Mouse (Mus musculus) ovary, adult 10 weeks (tissue): ENCODE results near the gene Lbp. TPM values are rescaled to one million over a fixed set of nuclear protein-coding genes. Genes with fewer than 3 reads are reported as not detected.

ENCODE experiments used
- polyA plus RNA-seq: library from polyadenylated mRNA; stranded (reverse); fragments of 350-450 nt; fragmentation: Illumina TruSeq; extraction: RNeasy Lipid Tissue Mini Kit (QIAGEN cat#74804); gene quantifications from one replicate; pipeline ENCODE4 v1.2.3, GENCODE M21; 2014

Gene Lbp
- 33.7 TPM for polyA plus RNA-seq

GRCm38 (mm10) chr2:158305948-158306695 is at the start of gene Lbp:
Lbp (plus strand) TSS chr2:158306493.

GRCm38 (mm10) chr2:158258005-158258418 is 48.3 kb upstream of the Lbp start, which contains the start of gene Bpi:
Bpi (plus strand) TSS chr2:158258094.

GRCm38 (mm10) chr2:158375443-158376122 is 69.3 kb downstream of the Lbp start, which contains the start of gene Snhg11:
Snhg11 (plus strand) TSS chr2:158375638.

Other genes starting within 250 kb of the Lbp start
- 3.3 TPM for gene Tgm2, start 160.1 kb upstream of the Lbp start, polyA plus RNA-seq
- 0.26 TPM for gene D630003M21Rik, start 77.3 kb upstream of the Lbp start, polyA plus RNA-seq
- gene Bpi, start 48.4 kb upstream of the Lbp start, polyA plus RNA-seq: not detected
- gene Snhg11, start 69.1 kb downstream of the Lbp start, polyA plus RNA-seq: 3.1 TPM
- 68.0 TPM for gene Ralgapb, start 103.4 kb downstream of the Lbp start, polyA plus RNA-seq
- not detected for gene Adig, start 196.1 kb downstream of the Lbp start, polyA plus RNA-seq
- not detected for gene Arhgap40, start 206.3 kb downstream of the Lbp start, polyA plus RNA-seq